Mouse (Mus musculus) heart, embryonic 14.5 days (tissue): ENCODE measurements around the gene Crebbp. TPM values are rescaled to one million over a fixed set of nuclear protein-coding genes. Genes with fewer than 3 reads are reported as not detected.
"Not testable (repeated sequence)": the region's sequence is repeated elsewhere in the genome, so short reads cannot be mapped to it uniquely, and the experiment has no call there.

ENCODE experiments used
- ATAC-seq: fragments of 200-750 bp; cut with Nextera tagmentation; 2 replicates; pipeline ENCODE4 v1.8.0; 2017; ENCODE audit warnings: low read depth, moderate TSS enrichment; ENCODE audit not compliant: insufficient number of reproducible peaks, insufficient read depth, low FRiP score
- H3K27ac ChIP-seq, 2 experiments: fragments of 200-500 bp in 1 of 2; fragments of 300-500 bp in 1 of 2; sonication (generic) in 1 of 2; replicated peaks in 1 of 2; 2 replicates each; pipeline ENCODE4 v1.5.1; 2012 to 2014; ENCODE audit warnings: low read depth in 2 of 2, low read length in 2 of 2, control low read depth in 1 of 2, mild to moderate bottlenecking in 1 of 2, mixed read lengths in 1 of 2; ENCODE audit not compliant: control insufficient read depth in 1 of 2, insufficient read depth in 1 of 2
- H3K27me3 ChIP-seq: fragments of 300-500 bp; sonication (generic); 2 replicates; pipeline ENCODE4 v1.6.1; 2014; ENCODE audit warnings: mild to moderate bottlenecking, low read length, control low read depth; ENCODE audit not compliant: control insufficient read depth, insufficient read depth
- H3K36me3 ChIP-seq: fragments of 300-500 bp; sonication (generic); 2 replicates; pipeline ENCODE4 v1.6.1; 2014; ENCODE audit warnings: mild to moderate bottlenecking, control low read depth, low read length, mixed read lengths; ENCODE audit not compliant: control insufficient read depth, insufficient read depth
- H3K4me1 ChIP-seq, 2 experiments: fragments of 200-500 bp in 1 of 2; fragments of 300-500 bp in 1 of 2; sonication (generic) in 1 of 2; 2 replicates each; pipeline ENCODE4 v1.6.1; 2012 to 2014; ENCODE audit warnings: low read length in 2 of 2, control low read depth in 1 of 2, mixed read lengths in 1 of 2; ENCODE audit not compliant: control insufficient read depth in 2 of 2, insufficient read depth in 2 of 2
- H3K4me2 ChIP-seq: fragments of 300-500 bp; sonication (generic); 2 replicates; pipeline ENCODE4 v1.6.1; 2014; ENCODE audit warnings: mild to moderate bottlenecking, low read length
- H3K4me3 ChIP-seq, 2 experiments: fragments of 200-500 bp in 1 of 2; fragments of 300-500 bp in 1 of 2; sonication (generic) in 1 of 2; 2 replicates each; pipeline ENCODE4 v1.5.1; 2012 to 2014; ENCODE audit warnings: low read length in 2 of 2, mild to moderate bottlenecking in 2 of 2, control low read depth in 1 of 2, low read depth in 1 of 2, moderate library complexity in 1 of 2; ENCODE audit not compliant: control insufficient read depth in 1 of 2, insufficient read depth in 1 of 2
- H3K9ac ChIP-seq: fragments of 300-500 bp; sonication (generic); 2 replicates; pipeline ENCODE4 v1.6.1; 2014; ENCODE audit warnings: mild to moderate bottlenecking, low read length
- H3K9me3 ChIP-seq: fragments of 300-500 bp; sonication (generic); 2 replicates; pipeline ENCODE4 v1.6.1; 2016; ENCODE audit warnings: low read length, control low read depth; ENCODE audit not compliant: control insufficient read depth
- WGBS: fragments of 180-500 bp; shearing (Covaris S2); extraction: QIAGEN DNeasy Blood & Tissue Kit; methylation state at CpG from one replicate; pipeline ENCODE4 v1.1.7; 2014; 5-methylcytosine and 5-hydroxymethylcytosine counted together
- polyA plus RNA-seq: library from polyadenylated mRNA; unstranded; fragments of >200 nt; fragmentation: Nextera tagmentation; extraction: Ambion mirVana; gene quantifications from 2 replicates; pipeline ENCODE4 v1.2.1, GENCODE M21; 2014

The Crebbp gene
- polyA plus RNA-seq, 1 experiment from 2014 or later = 24.8 TPM

DNA sequence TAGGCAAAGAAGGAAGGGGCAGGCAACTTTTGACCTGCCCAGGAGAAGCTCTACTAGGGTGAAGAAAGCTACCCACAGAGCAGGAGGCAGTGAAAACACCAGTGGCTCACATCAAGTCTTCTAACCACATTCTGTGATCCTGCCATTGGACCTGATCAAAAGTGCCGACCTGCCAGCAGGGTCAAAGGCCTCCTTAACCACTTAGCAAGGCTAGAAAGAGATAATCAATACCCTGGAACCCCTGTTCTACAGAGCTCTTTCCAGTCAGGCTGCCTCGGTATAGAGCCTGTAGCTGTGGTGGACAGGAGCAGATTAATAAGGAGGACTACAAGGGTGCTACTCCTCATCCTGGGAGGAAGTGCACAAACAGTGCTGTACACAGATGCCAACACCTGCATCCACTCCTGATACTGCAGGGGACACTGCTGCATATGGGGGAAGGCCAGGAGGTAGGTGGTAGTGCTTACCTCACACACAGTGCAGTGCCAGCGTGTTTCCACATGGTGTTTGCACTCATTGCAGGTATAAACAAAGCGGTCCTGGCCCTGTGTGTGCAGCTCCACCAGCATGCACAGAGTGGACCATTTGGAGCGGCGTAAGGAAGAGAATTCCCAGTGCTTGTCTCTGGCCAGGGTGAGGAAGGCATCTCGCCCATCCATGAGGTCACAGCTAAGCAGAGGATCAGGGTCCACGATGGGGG lies 126.4 kb downstream of the Crebbp start:
- H3K36me3 ChIP-seq = peaks cover 95% of the 10 kb centered on the region
- no peaks in the 10 kb centered on the region for H3K27me3 ChIP-seq
- ATAC-seq = peak; percentile 26; the same call in 1 of the 2 replicates
- no peak overlapping the region for H3K9ac ChIP-seq
- H3K4me2 ChIP-seq = no peak overlapping the region
- no peaks in the 10 kb centered on the region for H3K9me3 ChIP-seq
- no peak overlapping the region for H3K4me3 ChIP-seq
- no peak overlapping the region for H3K27ac ChIP-seq
- WGBS = 92% methylated on average over 8 of the region's 8 CpGs
- no peaks in the 10 kb centered on the region for H3K4me1 ChIP-seq

DNA sequence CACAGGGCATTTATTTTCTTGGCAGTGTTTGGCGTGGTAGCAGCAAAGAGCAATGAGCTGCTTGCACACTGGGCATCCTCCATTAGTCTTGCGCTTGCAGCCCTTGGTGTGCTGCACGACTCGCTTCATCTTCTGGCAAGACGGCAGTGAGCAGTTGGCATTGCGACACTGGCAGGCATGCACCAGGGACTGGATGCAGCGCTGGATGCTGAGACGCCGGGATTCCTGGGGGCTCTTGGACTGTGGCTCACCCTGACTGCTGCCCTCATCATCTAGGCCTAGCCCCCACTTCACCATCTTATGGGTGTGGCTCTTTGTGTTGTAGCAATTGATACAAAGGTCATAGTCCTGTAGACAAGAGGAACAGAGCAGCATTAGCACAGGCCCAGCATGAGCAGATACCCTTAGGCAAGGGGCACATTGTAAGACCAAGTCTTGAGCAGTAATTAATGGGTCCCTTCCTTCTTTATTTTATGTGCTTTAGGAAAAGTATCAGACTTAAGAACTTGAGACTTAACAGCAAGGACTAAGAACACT lies 127.9 kb downstream of the Crebbp start:
- H3K27me3 ChIP-seq = no peaks in the 10 kb centered on the region
- H3K4me3 ChIP-seq = no peak overlapping the region
- ATAC-seq = no peak
- H3K36me3 ChIP-seq = peaks cover 85% of the 10 kb centered on the region
- no peak overlapping the region for H3K4me2 ChIP-seq
- no peaks in the 10 kb centered on the region for H3K9me3 ChIP-seq
- peaks cover 0 to 1% of the 10 kb centered on the region in 2 experiments; a peak in 1 of 4 replicates for H3K4me1 ChIP-seq
- WGBS = 94% methylated on average over 9 of the region's 9 CpGs
- H3K9ac ChIP-seq = no peak overlapping the region
- H3K27ac ChIP-seq = no peak overlapping the region

DNA sequence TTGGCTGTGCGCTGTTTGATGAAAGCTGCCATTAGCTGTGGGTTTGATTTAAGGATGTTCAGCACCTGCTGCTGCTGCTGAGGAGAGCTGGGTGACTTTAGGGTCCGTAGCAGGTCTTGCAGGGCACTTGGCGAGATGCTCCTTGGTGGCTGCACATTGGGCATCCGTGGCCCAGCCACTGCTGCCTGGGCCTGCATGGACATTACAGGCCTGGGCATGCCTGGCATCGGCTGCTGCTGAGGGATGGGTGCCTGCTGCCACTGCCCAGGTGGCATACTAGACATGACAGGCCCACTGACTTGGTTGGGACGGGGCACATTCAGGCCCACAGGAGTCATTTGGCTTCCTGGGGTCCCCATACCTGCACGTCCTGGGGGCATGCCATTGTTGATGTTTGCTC lies 128.7 kb downstream of the Crebbp start:
- no peaks in the 10 kb centered on the region for H3K9me3 ChIP-seq
- ATAC-seq = no peak
- H3K36me3 ChIP-seq = peaks cover 76% of the 10 kb centered on the region
- H3K4me1 ChIP-seq = peaks cover 0 to 10% of the 10 kb centered on the region in 2 experiments; a peak in 2 of 4 replicates
- 95% methylated on average over 7 of the region's 7 CpGs for WGBS
- H3K27ac ChIP-seq = no peak overlapping the region
- H3K4me2 ChIP-seq = no peak overlapping the region
- no peak overlapping the region for H3K9ac ChIP-seq
- no peak overlapping the region for H3K4me3 ChIP-seq
- H3K27me3 ChIP-seq = no peaks in the 10 kb centered on the region

DNA sequence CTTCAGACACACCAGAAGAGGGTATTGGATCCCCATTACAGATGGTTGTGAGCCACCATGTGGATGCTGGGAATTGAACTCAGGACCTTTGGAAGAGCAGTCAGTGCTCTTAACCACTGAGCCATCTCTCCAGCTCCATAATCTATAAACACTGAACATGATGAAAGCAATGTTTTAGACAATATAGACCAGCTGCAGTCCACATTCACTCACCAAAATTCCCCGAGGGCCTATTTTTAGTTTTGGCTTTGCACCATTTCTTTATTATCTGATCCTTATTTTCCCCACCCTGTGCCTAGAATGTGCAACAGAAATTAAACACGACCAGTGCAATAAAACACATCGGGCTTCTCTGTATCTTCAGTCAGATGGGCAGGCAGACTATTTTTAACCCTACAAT lies 133.4 kb downstream of the Crebbp start:
- Histone ChIP-seq H3K27ac (peak overlapping the region in 1 of 2 experiments; percentile 31; a peak in 1 of 4 replicates), H3K36me3 (peaks cover 30% of the 10 kb centered on the region), H3K4me1 (peaks cover 0 to 29% of the 10 kb centered on the region in 2 experiments; a peak in 3 of 4 replicates)
- H3K9me3 ChIP-seq, H3K4me2 ChIP-seq, H3K9ac ChIP-seq, ATAC-seq, H3K4me3 ChIP-seq, H3K27me3 ChIP-seq: not testable (repeated sequence)
- WGBS = 20% methylated on average over 3 of the region's 3 CpGs

DNA sequence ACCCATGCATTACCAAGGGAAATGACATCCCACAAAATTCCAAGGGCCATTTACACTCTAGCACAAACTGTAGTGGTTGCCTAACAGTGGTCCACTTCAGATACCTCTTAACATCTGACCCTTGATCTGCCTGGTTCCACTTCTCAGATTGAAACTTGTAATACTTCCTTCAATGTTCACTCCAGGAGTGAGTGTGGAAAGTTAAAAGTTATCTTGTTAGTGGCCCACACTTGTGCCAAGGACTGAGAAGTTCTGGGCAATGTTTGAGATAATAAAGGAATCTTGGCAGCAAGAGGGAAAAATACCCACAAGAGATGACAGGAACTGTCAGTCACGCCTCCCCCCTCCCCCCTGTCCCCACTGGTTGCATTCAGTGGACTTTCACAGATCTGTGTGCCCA lies 134.1 kb downstream of the Crebbp start:
- peaks cover 0 to 29% of the 10 kb centered on the region in 2 experiments; a peak in 3 of 4 replicates for H3K4me1 ChIP-seq
- H3K4me2 ChIP-seq = no peak overlapping the region
- peaks cover 23% of the 10 kb centered on the region for H3K36me3 ChIP-seq
- H3K27me3 ChIP-seq = no peaks in the 10 kb centered on the region
- peak overlapping the region; percentile 41 to 50; a peak in 2 of 4 replicates for H3K27ac ChIP-seq
- peak; percentile 14; the same call in 1 of the 2 replicates for ATAC-seq
- no peak overlapping the region for H3K4me3 ChIP-seq
- no peak overlapping the region for H3K9ac ChIP-seq
- no peaks in the 10 kb centered on the region for H3K9me3 ChIP-seq
- WGBS = 6% methylated on average over 1 of the region's 1 CpGs

DNA sequence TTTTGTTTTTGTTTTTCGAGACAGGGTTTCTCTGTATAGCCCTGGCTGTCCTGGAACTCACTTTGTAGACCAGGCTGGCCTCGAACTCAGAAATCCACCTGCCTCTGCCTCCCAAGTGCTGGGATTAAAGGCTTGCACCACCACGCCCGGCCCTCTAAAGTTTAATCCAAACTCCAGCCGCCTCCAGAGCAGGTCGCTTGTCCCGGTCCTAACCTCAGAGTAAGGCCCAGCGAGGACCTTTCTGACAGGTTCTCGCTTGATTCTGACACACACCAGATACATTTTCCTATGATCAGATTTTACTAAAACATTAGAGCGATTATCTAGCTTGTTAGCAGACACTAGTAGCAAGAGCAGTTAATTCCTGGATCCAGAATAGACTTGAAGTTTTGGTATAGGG lies 135.5 kb downstream of the Crebbp start:
- H3K9me3 ChIP-seq, H3K27ac ChIP-seq, H3K27me3 ChIP-seq, ATAC-seq: not testable (repeated sequence)
- Histone ChIP-seq H3K4me1 (peaks cover 0 to 29% of the 10 kb centered on the region in 2 experiments; a peak in 3 of 4 replicates), H3K36me3 (peaks cover 11% of the 10 kb centered on the region), H3K4me3 (peak overlapping the region in 1 of 2 experiments; percentile 73; a peak in 2 of 4 replicates), H3K9ac (peak overlapping the region; percentile 88; the same call in 1 of the 2 replicates), H3K4me2 (peak overlapping the region; percentile 89)
- 71% methylated on average over 10 of the region's 10 CpGs for WGBS

DNA sequence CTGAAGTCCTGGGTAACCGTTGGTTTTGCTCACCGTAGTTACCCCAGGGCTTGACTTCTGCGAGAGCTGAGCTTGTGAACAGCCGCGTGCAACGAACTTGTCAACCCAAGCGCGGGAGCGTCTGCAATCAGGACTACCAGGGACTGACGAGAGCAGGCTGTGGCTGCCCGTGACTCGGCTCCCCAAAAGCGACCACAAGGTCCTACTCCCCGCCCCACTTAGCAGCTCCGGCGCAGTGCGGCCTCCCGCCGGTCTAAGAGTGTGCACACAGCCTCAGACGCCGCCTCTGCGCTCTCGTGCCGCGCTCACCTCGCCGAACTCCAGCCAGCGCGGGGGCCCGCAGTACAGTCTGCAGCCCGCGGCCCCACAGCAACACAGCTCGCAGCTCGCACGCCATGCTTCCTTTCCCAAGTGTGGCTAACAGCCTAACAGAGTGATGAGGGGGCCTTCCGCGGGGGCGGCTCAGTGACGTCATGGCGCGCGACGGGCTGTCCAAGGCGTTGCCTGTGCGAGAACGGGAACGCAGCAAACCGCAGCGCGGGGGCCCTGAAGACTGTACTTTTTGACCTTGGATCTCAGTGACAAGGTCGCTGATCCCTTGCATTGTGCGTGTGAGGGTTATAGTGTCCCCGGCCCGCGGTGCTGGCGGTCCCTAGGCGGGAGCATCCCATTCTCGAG lies 136.3 kb downstream of the Crebbp start, which contains the start of gene Trap1:
TSS of gene Trap1 (minus strand) at position 444 of the 678 bp plus-strand sequence.
- Histone ChIP-seq H3K27me3 (no peaks in the 10 kb centered on the region), H3K27ac (peak within 1 kb of the TSS; percentile 71 to 91), H3K4me3 (peak within 1 kb of the TSS; percentile 73 to 98), H3K9ac (peak within 1 kb of the TSS; percentile 88), H3K9me3 (no peaks in the 10 kb centered on the region), H3K4me1 (peaks cover 0 to 29% of the 10 kb centered on the region in 2 experiments; a peak in 3 of 4 replicates), H3K36me3 (peaks cover 6% of the 10 kb centered on the region; the same call in 1 of the 2 replicates), H3K4me2 (peak within 1 kb of the TSS; percentile 89)
- peak; percentile 93 for ATAC-seq
- WGBS = under 1% methylated on average over 58 of the region's 58 CpGs
